Mouse (Mus musculus) left cerebral cortex, postnatal 36 days (tissue): ENCODE measurements around the gene Wscd1. TPM values are rescaled to one million over a fixed set of nuclear protein-coding genes. Genes with fewer than 3 reads are reported as not detected.

ENCODE experiments used
- DNase-seq, 2 experiments: peaks; one replicate each; pipeline ENCODE4 v3.0.0; 2021 to 2022; ENCODE audit warnings: low spot score in 2 of 2, mixed read lengths in 1 of 2
- intact Hi-C: fragments of 180-260 bp; cut with DNase I; formaldehyde crosslinking; loops from one replicate; pipeline ENCODE4 v1.15.1; 2025
- total RNA-seq, 2 experiments: library from RNA; stranded (reverse); gene quantifications; 2 replicates each; pipeline ENCODE4 v1.2.3; 2021

Gene Wscd1
- total RNA-seq, 2 experiments from 2014 or later: 55.3 to 69.7 TPM

DNA sequence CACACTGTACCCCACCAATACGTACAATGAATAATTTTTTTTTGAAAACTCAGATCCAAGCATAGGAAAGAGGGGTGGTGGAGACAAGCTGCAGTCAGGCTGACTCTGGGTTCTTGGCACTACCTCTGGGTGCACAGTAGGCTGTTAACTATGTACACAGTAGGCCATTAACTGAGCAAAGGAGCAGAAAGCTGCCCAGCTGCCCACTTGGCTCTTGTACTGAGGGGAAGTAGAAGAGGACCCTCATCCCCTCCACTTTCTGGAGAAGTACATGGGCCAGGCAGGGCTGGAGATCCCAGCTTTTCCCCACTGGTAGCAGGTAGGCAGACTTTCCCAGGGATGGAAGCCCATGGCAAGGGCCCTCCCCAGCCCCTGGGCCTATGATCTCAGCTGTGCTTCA is 16.7 kb downstream of the Wscd1 start:
- intact Hi-C loops: no loop called here

DNA sequence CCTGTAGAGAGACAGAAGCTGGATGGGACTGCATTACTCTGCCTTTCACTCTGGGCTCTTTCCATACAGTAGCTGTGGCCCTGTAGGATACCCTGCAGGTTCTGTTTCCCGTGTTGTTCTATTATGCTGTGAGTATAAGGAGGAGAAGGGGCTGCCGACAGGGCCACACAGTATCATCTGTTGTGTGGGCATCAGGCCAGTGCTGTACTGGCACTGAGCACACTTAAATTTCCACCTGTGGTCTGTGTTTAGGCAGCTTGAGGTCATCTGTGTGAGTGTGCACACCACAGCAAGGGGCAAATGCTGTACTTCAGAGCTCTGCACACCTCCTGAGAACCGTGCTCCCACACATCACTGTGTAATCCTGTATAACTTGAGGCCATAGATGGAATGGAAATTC is 18.0 kb downstream of the Wscd1 start:
- intact Hi-C loops: no loop called here
- DNase-seq: no peak

More for the DNA sequence above, 16.7 kb downstream of the Wscd1 start:
- no peak for DNase-seq

DNA sequence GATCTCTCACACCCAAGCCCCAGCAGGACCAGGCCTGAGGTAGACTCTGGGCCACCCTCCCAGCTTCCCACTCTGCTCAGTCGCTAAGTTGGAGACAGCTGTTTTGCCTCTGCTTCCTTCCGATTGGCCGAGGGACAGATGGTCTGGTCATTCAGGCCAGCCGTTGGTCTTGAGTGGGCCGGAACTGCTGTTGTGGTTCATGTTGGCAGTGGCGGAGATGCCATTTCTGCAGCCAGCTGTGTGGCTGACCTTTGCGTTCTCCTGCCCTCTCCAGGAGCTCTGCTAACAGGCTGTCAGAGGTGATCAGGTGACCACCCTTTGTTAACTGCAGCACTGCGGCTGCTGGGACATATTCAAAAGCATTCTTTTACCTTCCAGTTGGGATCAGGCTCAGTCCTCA is 20.0 kb downstream of the Wscd1 start:
- intact Hi-C loops: no loop called here
- no peak for DNase-seq

- DNase-seq: no peak
- intact Hi-C loops: no loop called here
These were observed 20.8 kb downstream of the Wscd1 start for GRCm38 (mm10) chr11:71770479-71770878.

GRCm38 (mm10) chr11:71771074-71771473 is 21.4 kb downstream of the Wscd1 start:
- intact Hi-C loops: no loop called here
- peak in 1 of 2 experiments; percentile 42 for DNase-seq

- intact Hi-C loops: no loop called here
- no peak for DNase-seq
These were observed 22.3 kb downstream of the Wscd1 start for GRCm38 (mm10) chr11:71772056-71772455.

DNA sequence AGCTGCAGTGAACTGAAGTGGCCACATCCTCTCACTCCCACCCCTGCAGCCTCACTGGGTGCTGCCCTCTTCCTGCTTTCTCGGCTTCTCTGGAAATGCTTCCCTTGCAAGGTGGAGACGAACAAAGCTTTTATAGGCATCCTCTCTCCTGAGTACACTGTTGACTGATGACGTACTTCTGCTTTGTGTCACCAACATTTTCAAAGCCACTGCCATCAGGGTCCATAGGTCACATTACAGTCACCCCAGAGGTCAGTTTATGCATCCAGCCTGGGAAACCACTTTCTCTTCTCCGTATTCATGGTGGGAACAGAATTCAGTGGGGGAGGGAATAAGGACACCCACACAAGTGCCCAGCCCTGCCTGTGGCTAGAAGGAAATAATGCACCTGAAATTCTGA is 23.1 kb downstream of the Wscd1 start:
- intact Hi-C loops: no loop called here
- no peak for DNase-seq

DNA sequence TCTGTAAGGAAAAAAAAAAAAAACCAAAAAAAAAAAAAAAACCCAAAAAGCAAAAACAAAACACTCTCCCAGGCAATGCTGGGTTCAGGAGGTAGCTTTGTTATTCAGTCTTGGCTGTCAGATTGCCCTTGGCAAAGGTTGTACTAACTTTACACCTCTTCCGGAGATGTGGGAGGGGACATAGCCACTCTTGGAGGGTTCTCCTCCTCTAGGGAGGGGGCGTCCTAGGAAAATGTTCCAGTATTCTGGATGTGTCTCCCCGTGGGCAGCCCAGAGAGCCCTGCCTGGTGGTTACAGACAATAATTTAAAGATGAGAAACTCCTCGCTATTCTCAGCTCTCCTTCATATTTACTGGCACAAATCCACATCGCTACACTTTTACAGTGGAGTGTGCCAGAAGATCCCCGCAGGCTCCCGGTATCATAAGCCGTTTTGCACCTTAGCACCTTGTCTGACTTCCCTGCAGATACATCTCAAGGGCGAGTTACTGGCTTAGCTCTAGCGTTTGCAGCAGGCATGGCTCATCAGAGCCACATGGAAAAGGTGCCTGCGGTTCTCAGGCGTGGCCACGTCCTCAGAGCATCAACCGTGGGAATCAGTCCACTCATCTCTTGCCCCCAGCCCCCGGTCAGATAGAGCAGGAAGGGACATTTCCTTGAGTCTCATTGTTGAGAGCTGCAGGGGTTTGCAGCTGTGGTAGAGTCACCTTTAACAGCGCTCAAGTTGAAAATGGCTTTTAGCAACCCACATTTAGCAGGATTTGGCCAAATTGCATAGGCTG is 24.5 kb downstream of the Wscd1 start:
- intact Hi-C loops: no loop called here
- peak; percentile 40 to 74 for DNase-seq

DNA sequence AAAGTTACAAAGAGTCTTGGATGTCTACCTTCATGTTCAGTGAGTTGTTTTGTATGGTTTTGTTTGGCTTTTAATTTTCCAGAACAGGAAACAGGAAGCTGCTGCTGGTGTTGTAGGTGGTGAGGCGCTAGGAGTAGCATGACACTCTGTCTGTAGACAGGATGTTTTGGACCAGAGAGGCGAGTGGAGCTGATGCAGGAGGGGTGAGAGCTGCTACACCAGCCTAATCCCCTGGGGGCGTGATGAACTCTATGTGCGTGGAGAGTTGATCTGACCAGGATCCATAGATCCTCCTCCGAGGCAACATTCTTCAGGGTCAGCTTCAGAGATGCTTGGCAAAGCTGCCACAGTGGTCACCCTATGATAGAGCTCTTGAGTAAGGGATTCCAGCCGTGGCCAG is 25.3 kb downstream of the Wscd1 start:
- DNase-seq: no peak
- intact Hi-C loops: loop anchor here (5.0 kb wide), 1 partner anchor 247 kb away; no protein-coding TSS in a partner anchor

- intact Hi-C loops: loop anchor here (5.0 kb wide), 1 partner anchor 243 kb away; no protein-coding TSS in a partner anchor
- DNase-seq: no peak
These were observed 29.9 kb downstream of the Wscd1 start for GRCm38 (mm10) chr11:71779642-71780041.

GRCm38 (mm10) chr11:71781737-71782354 is 32.1 kb downstream of the Wscd1 start:
- intact Hi-C loops: no loop called here
- DNase-seq: no peak

GRCm38 (mm10) chr11:71785499-71785898 is 35.8 kb downstream of the Wscd1 start:
- intact Hi-C loops: no loop called here
- no peak for DNase-seq

- DNase-seq: no peak
- intact Hi-C loops: no loop called here
These were observed 38.5 kb downstream of the Wscd1 start for GRCm38 (mm10) chr11:71788209-71788608.

DNA sequence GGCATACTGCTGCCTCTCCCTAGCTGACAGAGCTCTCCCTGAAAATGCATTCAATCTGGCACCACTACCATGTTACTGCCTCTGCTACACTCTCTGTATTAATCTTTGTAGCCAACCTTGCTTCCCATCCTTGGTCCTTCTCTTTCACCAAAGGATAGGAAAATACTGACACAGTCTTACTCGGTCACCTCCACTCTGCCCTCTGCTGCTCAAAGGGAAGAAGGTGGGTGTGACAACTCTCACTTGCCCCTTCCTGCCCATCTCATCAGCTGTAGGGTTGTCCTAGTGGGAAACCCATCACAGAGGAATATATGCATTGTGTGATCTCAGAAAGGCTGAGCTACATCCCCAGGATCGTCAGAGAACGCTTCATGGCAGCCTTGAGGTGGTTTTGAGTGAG is 40.5 kb downstream of the Wscd1 start:
- DNase-seq: no peak
- intact Hi-C loops: no loop called here

DNA sequence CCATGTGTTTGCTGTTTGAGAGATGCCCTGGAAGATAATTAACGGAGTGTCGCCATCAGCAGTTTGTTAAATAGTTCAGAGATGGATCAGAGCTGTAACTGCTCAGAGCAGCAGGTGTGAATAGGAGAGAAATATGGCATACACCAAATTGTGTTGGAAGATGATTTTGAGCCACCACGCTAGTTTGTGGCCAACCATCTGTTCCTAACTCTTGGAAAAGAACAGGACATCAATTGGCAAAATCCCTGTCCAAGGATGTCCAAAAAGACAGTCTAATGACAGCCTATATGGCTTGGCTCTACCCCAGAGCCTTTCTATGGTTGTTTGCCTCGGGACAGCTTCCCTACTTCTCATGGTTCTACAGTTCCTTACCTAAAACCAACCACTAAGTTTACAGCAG is 49.5 kb downstream of the Wscd1 start:
- intact Hi-C loops: no loop called here
- DNase-seq: no peak

GRCm38 (mm10) chr11:71808521-71808920 is 58.8 kb downstream of the Wscd1 start:
- intact Hi-C loops: no loop called here
- no peak for DNase-seq

- intact Hi-C loops: no loop called here
- no peak for DNase-seq
These were observed 62.1 kb downstream of the Wscd1 start for GRCm38 (mm10) chr11:71811828-71812227.

DNA sequence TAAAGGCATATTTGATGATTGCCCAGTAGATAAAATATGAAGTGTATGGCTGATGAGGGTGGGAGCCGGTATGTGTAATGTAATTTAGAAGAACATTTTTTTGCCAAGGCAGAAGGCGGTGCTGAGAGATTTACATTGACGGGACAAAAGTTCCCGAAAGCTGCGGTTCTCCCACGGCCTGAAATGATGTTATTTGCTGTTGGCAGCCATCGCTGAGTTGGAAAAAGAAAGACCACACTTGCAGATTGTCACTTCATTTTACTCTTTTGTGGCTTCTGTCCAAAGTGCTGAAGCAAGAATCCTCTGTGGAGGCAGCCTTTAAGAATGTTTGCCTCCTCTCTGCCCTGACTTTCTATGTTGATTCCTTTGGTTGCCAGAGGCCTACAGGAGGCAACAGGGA is 63.2 kb downstream of the Wscd1 start:
- peak; percentile 35 to 36 for DNase-seq
- intact Hi-C loops: no loop called here

DNA sequence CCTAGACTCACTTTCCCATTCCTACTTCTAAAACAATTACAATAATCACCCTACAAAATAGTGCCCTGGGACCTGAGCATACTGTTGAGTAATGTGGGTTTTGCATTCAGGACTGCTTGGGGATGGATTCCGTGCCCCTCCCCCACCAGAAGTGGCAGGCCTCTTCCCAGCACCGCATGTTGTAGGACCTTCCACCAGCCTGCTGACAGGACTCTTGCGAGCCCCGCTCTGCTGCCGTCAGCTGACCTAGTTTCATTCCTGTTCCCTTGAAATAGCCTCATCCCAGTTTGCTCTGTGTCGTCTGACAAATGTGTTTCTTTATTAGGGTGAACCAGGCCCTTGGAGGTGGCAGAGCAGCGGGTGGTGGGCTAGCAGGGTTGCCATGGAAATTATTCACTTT is 64.8 kb downstream of the Wscd1 start:
- no peak for DNase-seq
- intact Hi-C loops: no loop called here

- DNase-seq: no peak
- intact Hi-C loops: no loop called here
These were observed 65.6 kb downstream of the Wscd1 start for GRCm38 (mm10) chr11:71815326-71815725.

DNA sequence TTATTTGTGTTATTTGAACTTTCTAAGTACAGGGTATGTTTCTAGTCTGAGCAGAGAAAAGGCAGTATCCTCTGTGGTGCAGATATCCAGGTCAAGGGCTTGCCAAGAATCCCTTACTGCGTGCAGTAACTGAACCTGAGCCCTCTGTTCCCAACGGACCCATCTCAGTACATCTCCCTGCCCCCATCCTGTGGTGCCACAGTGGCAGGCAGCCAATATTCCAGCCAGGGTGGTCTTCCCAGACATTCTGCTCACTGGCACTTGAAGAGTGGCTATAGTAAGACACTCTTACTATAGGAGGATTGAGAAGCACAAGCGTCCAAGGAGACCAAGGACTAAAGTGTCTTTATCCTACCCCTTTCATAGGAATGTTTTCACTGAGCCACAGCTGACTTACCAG is 67.2 kb downstream of the Wscd1 start:
- no peak for DNase-seq
- intact Hi-C loops: no loop called here
